Mouse (Mus musculus) C2C12 (cell line): ENCODE results near the gene Zfp719.

ENCODE experiments used
- CEBPB ChIP-seq: IDR thresholded peaks from one replicate; pipeline ENCODE4 v1.6.1; 2011; ENCODE audit warnings: low read depth, mild to moderate bottlenecking, control low read depth, moderate library complexity
- CTCF ChIP-seq: IDR thresholded peaks from one replicate; pipeline ENCODE4 v1.5.1; 2011; ENCODE audit not compliant: control insufficient read depth, insufficient read depth, insufficient read length
- FOSL1 ChIP-seq: IDR thresholded peaks from one replicate; pipeline ENCODE4 v1.8.0; 2011; ENCODE audit warnings: mild to moderate bottlenecking, low read length; ENCODE audit not compliant: poor library complexity, insufficient read depth, severe bottlenecking
- MAX ChIP-seq: IDR thresholded peaks from one replicate; pipeline ENCODE4 v1.6.1; 2011; ENCODE audit warnings: mild to moderate bottlenecking, control low read depth
- MYOD1 ChIP-seq: IDR thresholded peaks from one replicate; pipeline ENCODE4 v1.6.1; 2011; ENCODE audit warnings: low read depth; ENCODE audit not compliant: control insufficient read depth, insufficient read length
- MYOG ChIP-seq: IDR thresholded peaks from one replicate; pipeline ENCODE4 v1.6.1; 2011; ENCODE audit not compliant: control insufficient read depth, insufficient read length; ENCODE audit errors: extremely low read depth
- USF1 ChIP-seq: IDR thresholded peaks from one replicate; pipeline ENCODE4 v1.6.1; 2011; ENCODE audit warnings: low read depth, mild to moderate bottlenecking, control low read depth, moderate library complexity

DNA sequence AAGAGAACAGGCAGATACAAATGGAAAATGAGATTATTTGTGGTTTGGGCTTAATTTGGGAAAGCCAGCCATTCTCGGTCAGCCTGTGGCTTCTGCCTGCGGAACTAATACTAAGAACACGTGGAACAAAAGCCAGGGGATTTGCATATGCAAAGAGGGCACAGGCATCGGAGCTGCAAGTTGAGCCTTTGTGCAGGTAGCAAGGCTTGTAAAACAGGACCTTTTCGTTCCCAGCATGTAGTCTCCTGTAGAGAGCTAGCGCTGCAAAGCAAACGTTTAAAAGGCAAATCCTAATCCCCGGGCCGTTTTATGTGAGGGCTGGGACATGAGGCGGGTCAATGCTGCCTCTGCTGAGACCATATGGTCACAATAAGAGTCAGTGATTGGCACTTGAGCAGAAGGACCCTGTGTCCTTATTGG lies 16.7 kb upstream of the Zfp719 start:
- no peak for TF ChIP-seq CTCF
- TF ChIP-seq MYOD1 = no peak
- no peak for TF ChIP-seq USF1
- no peak for TF ChIP-seq FOSL1
- TF ChIP-seq MYOG = no peak
- TF ChIP-seq MAX = no peak
- no peak for TF ChIP-seq CEBPB
